Mouse (Mus musculus): ENCODE results near the gene Usp42. TPM values are rescaled to one million over a fixed set of nuclear protein-coding genes. Genes with fewer than 3 reads are reported as not detected.

The Usp42 gene
- total and polyA plus RNA-seq, 2 experiments: 3.0 to 3.1 TPM

DNA sequence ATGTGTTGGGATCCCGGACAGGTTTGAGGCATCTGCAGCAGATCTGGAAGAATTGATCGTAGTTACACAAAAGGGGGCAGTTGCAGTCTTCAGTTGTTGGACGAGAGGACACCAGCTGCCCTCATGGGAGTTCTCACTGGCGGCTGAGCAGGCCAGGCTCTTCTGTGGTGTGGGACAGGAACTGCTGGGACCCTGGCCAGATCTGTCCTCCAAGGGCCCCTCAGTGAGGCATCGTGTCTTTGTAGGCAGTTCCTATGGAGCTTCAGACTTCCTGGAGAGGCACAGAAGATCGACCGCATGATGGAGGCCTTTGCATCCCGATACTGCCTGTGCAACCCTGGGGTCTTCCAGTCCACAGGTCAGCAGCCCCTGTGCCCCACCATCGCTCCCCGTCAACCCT is 31.0 kb downstream of the Usp42 start:
- DNase-seq (ENCODE audit: extremely low read depth, low read depth, low spot score): no peak
- Histone ChIP-seq H3K4me3 (ENCODE audit: insufficient read depth, low read depth, low read length) (no peak overlapping the region), H3K36me3 (ENCODE audit: control insufficient read depth, insufficient read depth, low read length) (no peaks in the 10 kb centered on the region), H3K9ac (ENCODE audit: low read depth, low read length) (no peak overlapping the region), H3K27ac (replicated peaks; ENCODE audit: insufficient read depth, low read depth, low read length) (no peak overlapping the region), H3K4me1 (ENCODE audit: control insufficient read depth, insufficient read depth, low read length) (0 out of 2 replicates have a peak, but pooled peaks cover under 1% of the 10 kb centered on the region), H3K27me3 (ENCODE audit: control insufficient read depth, insufficient read depth, low read length) (no peaks in the 10 kb centered on the region), H3K79me2 (ENCODE audit: control insufficient read depth, insufficient read depth, low read length) (no peaks in the 10 kb centered on the region)
- 96% methylated on average over 10 of the region's 10 CpGs for WGBS
- TF ChIP-seq CTCF (IDR thresholded peaks at IDR 0.05; ENCODE audit: low read depth, low read length) (no peak), POLR2A (IDR thresholded peaks at IDR 0.05; ENCODE audit: extremely low read depth, insufficient read depth, low read length) (no peak)

DNA sequence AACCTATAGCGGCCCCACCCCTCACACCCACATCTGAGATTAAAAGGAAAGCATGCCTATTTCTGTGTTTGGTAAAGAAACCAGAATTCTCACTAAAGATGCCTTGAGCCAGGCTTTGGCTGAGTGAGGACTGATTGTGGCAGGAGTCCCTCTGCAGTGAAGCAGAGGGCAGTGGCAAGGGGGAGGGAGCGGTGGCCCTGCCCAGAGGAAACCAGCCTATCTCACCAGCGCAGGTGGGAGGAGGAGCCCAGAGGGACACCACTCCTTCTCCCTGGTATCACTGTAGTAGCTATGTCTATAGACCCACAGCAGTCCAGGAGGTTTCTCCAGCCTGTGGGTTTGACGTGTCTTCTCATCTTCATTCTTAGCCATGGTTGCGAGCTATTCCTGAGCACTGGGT is 31.8 kb downstream of the Usp42 start:
- H3K4me1 ChIP-seq (ENCODE audit: control insufficient read depth, insufficient read depth, low read length): 0 out of 2 replicates have a peak, but pooled peaks cover 1% of the 10 kb centered on the region
- H3K27ac ChIP-seq (replicated peaks; ENCODE audit: insufficient read depth, low read depth, low read length): no peak overlapping the region
- no peak overlapping the region for H3K4me3 ChIP-seq (ENCODE audit: insufficient read depth, low read depth, low read length)
- no peak overlapping the region for H3K9ac ChIP-seq (ENCODE audit: low read depth, low read length)
- TF ChIP-seq CTCF (IDR thresholded peaks at IDR 0.05; ENCODE audit: low read depth, low read length) (no peak), POLR2A (IDR thresholded peaks at IDR 0.05; ENCODE audit: extremely low read depth, insufficient read depth, low read length) (no peak)
- no peak for DNase-seq (ENCODE audit: extremely low read depth, low read depth, low spot score)
- no peaks in the 10 kb centered on the region for H3K27me3 ChIP-seq (ENCODE audit: control insufficient read depth, insufficient read depth, low read length)
- H3K36me3 ChIP-seq (ENCODE audit: control insufficient read depth, insufficient read depth, low read length): no peaks in the 10 kb centered on the region
- H3K79me2 ChIP-seq (ENCODE audit: control insufficient read depth, insufficient read depth, low read length): no peaks in the 10 kb centered on the region
- 90% methylated on average over 5 of the region's 5 CpGs for WGBS

DNA sequence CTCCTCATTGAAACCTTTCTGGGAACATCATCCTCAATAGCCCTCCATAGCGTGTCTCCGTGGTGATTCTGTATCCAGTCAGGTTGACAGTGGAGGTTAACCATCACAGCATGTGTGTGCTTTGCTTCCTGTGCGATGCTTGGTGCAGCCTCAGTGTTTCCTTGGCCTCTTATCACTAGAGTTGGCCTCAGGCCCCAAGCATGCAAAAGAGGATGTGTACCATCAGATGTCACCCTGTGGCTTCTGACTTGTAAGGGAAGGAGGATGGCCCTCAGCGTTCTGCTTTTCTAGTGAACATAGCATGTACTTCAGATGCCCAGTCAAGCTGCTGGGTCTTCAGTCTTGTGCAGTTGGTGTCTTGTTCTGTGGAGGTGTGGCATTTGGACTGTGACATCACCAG is 33.6 kb downstream of the Usp42 start:
- H3K36me3 ChIP-seq (ENCODE audit: control insufficient read depth, insufficient read depth, low read length): no peaks in the 10 kb centered on the region
- H3K4me1 ChIP-seq (ENCODE audit: control insufficient read depth, insufficient read depth, low read length): peaks cover 1% of the 10 kb centered on the region; the same call in 1 of the 2 replicates
- no peak overlapping the region for H3K27ac ChIP-seq (replicated peaks; ENCODE audit: insufficient read depth, low read depth, low read length)
- no peak for DNase-seq (ENCODE audit: extremely low read depth, low read depth, low spot score)
- no peak overlapping the region for H3K9ac ChIP-seq (ENCODE audit: low read depth, low read length)
- TF ChIP-seq POLR2A (IDR thresholded peaks at IDR 0.05; ENCODE audit: extremely low read depth, insufficient read depth, low read length) (no peak), CTCF (IDR thresholded peaks at IDR 0.05; ENCODE audit: low read depth, low read length) (no peak)
- no peak overlapping the region for H3K4me3 ChIP-seq (ENCODE audit: insufficient read depth, low read depth, low read length)
- 74% methylated on average over 4 of the region's 4 CpGs for WGBS
- H3K79me2 ChIP-seq (ENCODE audit: control insufficient read depth, insufficient read depth, low read length): no peaks in the 10 kb centered on the region
- no peaks in the 10 kb centered on the region for H3K27me3 ChIP-seq (ENCODE audit: control insufficient read depth, insufficient read depth, low read length)

DNA sequence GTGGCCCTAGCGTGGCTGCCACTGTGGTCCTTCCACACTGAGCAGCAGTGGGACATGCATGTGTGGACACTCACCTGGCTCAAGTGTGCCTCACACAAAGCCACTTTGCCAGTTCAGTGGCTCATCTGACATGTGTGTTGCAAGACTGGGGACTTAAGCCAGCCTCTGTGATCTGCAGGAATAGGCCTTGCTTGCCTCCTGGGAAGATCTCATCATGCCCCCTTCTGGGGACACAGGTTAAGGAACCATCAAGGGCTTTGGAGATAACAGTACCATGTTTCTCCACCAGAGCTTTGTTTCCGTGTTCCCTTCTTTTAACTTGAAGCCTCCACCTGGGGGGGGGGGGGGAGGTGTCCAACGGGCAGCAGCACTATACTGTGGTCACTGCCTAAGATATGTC is 35.8 kb downstream of the Usp42 start:
- Histone ChIP-seq H3K27ac (replicated peaks; ENCODE audit: insufficient read depth, low read depth, low read length) (no peak overlapping the region), H3K27me3 (ENCODE audit: control insufficient read depth, insufficient read depth, low read length) (no peaks in the 10 kb centered on the region), H3K9ac (ENCODE audit: low read depth, low read length) (no peak overlapping the region), H3K4me1 (ENCODE audit: control insufficient read depth, insufficient read depth, low read length) (peaks cover 1% of the 10 kb centered on the region; the same call in 1 of the 2 replicates), H3K79me2 (ENCODE audit: control insufficient read depth, insufficient read depth, low read length) (no peaks in the 10 kb centered on the region), H3K36me3 (ENCODE audit: control insufficient read depth, insufficient read depth, low read length) (no peaks in the 10 kb centered on the region), H3K4me3 (ENCODE audit: insufficient read depth, low read depth, low read length) (no peak overlapping the region)
- peak; percentile 67 for DNase-seq (ENCODE audit: extremely low read depth, low read depth, low spot score)
- 69% methylated on average over 3 of the region's 3 CpGs for WGBS
- TF ChIP-seq CTCF (IDR thresholded peaks at IDR 0.05; ENCODE audit: low read depth, low read length): peak; percentile 28
- no peak for TF ChIP-seq POLR2A (IDR thresholded peaks at IDR 0.05; ENCODE audit: extremely low read depth, insufficient read depth, low read length)

DNA sequence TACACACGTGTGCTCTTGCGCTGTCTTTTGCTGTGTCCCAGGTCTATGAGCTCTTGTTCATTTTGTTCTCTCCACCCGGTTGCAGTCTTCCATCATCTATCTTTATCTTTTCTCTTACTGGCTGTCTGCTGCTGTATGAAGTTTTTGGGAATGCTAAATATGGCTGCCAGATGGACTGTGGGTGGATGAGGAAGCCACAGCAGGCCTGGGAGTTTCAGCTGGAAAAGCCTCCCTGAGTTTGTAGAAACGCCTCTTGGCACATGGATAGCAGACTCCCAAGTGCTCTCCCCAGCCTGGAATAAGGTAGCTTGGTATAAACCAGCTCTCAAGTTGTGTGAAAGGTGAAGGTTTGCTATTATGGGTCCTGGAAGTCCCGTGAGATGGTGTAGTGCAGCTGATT is 41.2 kb downstream of the Usp42 start:
- DNase-seq (ENCODE audit: extremely low read depth, low read depth, low spot score): no peak
- Histone ChIP-seq H3K4me3 (ENCODE audit: insufficient read depth, low read depth, low read length) (no peak overlapping the region), H3K9ac (ENCODE audit: low read depth, low read length) (no peak overlapping the region), H3K36me3 (ENCODE audit: control insufficient read depth, insufficient read depth, low read length) (no peaks in the 10 kb centered on the region), H3K4me1 (ENCODE audit: control insufficient read depth, insufficient read depth, low read length) (no peaks in the 10 kb centered on the region; the same call in 1 of the 2 replicates), H3K79me2 (ENCODE audit: control insufficient read depth, insufficient read depth, low read length) (no peaks in the 10 kb centered on the region), H3K27ac (replicated peaks; ENCODE audit: insufficient read depth, low read depth, low read length) (no peak overlapping the region), H3K27me3 (ENCODE audit: control insufficient read depth, insufficient read depth, low read length) (no peaks in the 10 kb centered on the region)
- 97% methylated on average over 5 of the region's 5 CpGs for WGBS
- TF ChIP-seq CTCF (IDR thresholded peaks at IDR 0.05; ENCODE audit: low read depth, low read length): no peak
- TF ChIP-seq POLR2A (IDR thresholded peaks at IDR 0.05; ENCODE audit: extremely low read depth, insufficient read depth, low read length): no peak

DNA sequence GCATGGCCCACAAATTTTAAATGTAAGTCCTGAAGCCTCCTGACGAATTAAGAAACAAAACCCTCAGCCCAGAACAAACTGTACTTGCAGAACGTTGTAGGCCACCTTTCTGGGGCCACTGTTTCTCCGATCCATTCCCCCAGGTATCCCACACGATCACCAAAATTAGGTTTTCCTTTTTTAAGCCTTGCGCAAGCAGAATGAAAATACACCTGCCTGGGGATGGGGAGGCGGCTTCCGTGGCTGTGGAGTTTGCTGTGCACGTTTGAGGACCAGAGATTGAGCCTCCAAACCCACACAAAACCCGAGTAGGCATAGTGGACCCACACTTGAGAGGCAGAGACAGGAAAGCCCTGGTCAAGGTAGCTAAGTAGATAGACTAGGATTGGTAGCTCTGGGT is 41.7 kb downstream of the Usp42 start:
- TF ChIP-seq CTCF (IDR thresholded peaks at IDR 0.05; ENCODE audit: low read depth, low read length) (no peak), POLR2A (IDR thresholded peaks at IDR 0.05; ENCODE audit: extremely low read depth, insufficient read depth, low read length) (no peak)
- WGBS: 87% methylated on average over 9 of the region's 9 CpGs

More for the DNA sequence above, 41.7 kb downstream of the Usp42 start:
- no peak overlapping the region for H3K4me3 ChIP-seq (ENCODE audit: insufficient read depth, low read depth, low read length)
- H3K36me3 ChIP-seq (ENCODE audit: control insufficient read depth, insufficient read depth, low read length): no peaks in the 10 kb centered on the region
- H3K4me1 ChIP-seq (ENCODE audit: control insufficient read depth, insufficient read depth, low read length): no peaks in the 10 kb centered on the region; the same call in 1 of the 2 replicates
- H3K27me3 ChIP-seq (ENCODE audit: control insufficient read depth, insufficient read depth, low read length): no peaks in the 10 kb centered on the region
- no peak overlapping the region for H3K9ac ChIP-seq (ENCODE audit: low read depth, low read length)
- no peak for DNase-seq (ENCODE audit: extremely low read depth, low read depth, low spot score)
- no peaks in the 10 kb centered on the region for H3K79me2 ChIP-seq (ENCODE audit: control insufficient read depth, insufficient read depth, low read length)
- no peak overlapping the region for H3K27ac ChIP-seq (replicated peaks; ENCODE audit: insufficient read depth, low read depth, low read length)

Data from liver, adult 2 months (tissue).